Mouse (Mus musculus) kidney, adult 11 months (tissue): ENCODE results near the gene Dst.
"Not testable (repeated sequence)": the region's sequence is repeated elsewhere in the genome, so short reads cannot be mapped to it uniquely, and the experiment has no call there.

Source experiments
- DNase-seq: peaks from one replicate; pipeline ENCODE4 v3.0.0; 2022

Dst gene

DNA sequence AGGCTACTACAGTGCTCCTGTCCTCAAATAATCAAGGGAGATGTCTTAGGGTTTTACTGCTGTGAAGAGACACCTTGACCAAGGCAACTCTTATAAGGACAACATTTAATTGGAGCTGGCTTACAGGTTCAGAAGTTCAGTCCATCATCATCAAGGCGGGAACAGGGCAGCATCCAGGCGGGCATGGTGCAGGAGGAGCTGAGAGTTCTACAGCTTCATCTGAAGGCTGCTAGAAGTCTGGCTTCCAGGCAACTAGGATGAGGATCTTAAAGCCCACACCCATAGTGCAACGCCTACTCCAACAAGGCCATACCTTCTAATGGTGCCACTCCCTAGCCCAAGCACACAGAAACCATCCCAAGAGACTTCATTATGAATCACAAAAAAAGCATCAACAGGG lies 400.8 kb downstream of the Dst start:
- not testable (repeated sequence) for DNase-seq

DNA sequence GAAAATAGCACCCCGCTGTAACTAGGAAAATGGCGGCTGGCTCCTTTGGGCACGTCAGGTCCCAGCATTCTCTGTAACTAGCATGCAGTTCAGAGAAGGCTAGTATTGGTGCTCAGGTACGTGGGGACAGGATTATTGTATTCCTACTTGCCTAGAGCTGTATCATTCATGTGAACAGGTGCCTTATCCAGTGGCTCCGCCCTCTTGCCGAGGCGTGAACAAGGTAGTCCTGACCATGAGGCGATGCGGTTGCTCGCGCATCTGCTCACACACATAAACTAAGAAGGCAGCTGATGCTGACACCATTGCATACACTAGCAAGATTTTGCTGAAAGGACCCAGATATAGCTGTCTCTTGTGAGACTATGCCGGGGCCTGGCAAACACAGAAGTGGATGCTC lies 401.4 kb downstream of the Dst start:
- DNase-seq, result no peak

DNA sequence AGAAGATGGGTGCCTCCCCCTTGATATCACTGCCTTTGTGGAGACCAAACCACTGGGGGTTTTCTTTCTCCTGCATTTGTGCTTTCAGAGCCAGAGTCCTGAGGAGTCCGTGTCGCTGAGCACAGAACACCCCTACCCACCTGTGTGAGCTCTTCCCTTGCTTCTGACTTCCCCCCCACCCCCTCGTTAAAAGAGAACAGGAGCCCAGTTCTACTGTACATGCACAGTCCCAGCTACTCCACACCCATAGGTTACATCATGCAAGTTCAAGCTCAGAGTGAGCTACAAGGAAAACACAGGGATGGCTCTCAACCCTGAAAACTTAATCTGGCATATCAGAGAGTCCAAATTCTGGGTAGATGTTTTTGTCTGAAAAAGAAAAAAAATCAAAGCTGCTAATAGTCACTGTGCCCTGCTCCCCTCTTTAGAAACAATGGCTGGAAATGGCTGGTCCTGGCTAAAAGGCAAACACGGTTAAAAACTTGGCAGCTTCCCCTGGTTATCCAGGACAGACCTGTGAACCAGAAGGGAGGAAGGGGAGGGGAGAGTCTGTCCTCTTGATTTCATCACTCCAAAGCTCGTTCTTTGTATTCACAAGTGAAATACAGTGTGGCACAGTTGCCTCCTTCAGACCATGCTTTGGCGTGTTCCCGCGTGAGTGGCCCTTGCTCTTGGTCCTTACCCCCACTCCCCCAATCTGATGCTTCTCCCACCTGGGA lies 402.7 kb downstream of the Dst start:
- DNase-seq, result no peak

DNA sequence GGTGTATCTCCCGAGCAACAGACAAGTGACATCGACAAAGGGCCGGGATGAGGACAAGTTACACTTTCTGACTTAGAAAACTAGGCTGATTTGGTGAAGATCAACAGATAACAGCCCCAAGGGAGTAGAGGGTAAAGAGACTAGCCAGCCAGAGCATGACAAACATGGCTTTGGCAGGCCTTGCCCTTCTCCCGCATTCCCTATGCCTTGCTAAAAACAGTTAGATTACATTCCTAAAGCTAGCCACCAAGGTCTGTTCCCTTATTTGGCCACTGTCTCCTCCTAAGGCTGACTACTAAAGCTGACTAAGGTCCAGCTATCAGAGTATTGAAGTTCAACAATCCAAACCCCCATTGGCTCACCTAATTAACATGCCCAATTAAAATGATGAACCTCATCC lies 404.8 kb downstream of the Dst start:
- DNase-seq, result no peak

DNA sequence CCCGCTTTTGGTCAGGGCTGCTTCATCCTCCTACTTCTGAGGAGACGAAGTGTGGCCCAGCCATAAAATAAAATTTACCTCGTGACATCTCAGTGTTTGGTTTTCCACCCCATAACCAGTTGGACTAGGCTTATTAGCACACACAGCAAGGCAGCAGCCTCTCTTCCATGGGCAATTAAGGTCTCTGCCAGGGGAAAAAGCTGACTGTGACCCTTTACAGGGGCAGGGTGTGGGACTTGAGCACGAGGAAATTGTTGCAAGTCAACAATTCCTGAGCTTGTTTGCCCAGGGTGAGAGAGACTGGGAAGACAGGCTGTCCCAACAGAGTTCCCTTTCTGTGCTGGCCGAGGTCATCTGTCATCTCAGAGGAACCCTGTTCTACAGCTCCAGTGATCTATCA lies 407.4 kb downstream of the Dst start:
- no peak for DNase-seq

DNA sequence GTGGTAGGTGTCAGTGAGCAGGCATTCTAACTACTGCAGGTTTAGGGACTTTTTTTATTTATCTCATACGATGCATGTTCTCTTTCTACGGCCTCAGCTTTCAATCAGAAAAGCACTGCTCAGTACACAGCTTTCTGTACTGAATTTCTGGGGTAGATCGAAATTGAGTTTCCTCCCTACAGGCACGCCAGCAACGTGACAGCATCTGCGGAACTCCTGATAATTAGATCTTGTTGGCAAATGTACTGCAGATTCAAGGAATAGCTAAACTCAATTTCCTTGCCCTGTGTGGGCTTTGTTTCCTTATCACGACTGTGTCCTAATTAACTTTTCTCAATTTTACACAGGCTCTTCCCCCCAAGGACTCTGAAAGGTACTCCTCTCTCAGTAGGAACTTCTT lies 416.2 kb downstream of the Dst start:
- no peak for DNase-seq

DNA sequence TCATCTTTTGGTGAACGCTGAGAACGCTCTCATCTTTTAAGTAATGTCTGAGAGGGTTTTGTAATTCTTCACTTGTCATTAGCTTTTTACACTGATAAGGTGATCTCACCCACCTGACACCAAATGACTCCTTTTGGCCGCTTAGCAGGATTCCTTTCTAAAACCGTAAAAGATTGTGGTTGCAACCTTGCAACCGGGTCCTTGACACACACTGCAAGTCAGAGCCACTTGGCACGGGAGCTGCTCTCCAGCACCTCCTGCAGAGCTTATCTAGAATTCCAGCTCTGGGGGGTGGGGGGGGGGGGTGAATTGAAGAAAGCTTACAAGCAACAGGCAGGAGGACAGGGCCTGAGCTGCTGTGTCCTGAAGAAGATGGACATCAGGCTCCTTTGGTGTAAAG lies 420.6 kb downstream of the Dst start:
- no peak for DNase-seq

DNA sequence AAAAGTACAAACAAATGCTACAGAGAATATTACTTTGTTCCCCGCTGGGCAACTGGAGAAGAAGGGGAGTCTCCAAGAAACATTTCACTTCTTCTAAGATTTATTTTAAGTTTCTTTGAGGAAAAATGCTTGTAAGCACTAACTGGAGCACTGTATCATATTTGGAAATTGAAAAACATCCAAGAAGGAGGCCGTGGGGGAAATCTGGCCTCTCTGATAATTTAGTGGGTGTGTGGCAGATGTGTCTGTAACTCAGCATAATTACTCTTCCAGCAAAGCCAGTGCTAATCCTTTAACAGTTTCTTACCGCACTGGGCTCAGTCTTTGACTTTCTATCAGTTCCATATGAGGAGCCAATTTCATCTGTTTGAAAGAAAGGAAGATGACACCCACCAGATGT lies 423.7 kb downstream of the Dst start:
- no peak for DNase-seq
